Mouse (Mus musculus) spleen, adult 2 months (tissue): ENCODE results near the gene Akap10.

Source experiments
- CTCF ChIP-seq: fragments of 200-500 bp; IDR thresholded peaks from 2 replicates; pipeline ENCODE4 v1.5.1; 2011; ENCODE audit warnings: mild to moderate bottlenecking, inconsistent platforms; ENCODE audit not compliant: insufficient read depth, insufficient read length, insufficient replicate concordance; ENCODE audit errors: extremely low read depth
- POLR2A ChIP-seq: fragments of 200-500 bp; IDR thresholded peaks from 2 replicates; pipeline ENCODE4 v1.6.1; 2011; ENCODE audit warnings: low read depth, low read length, inconsistent platforms

- TF ChIP-seq CTCF = no peak
- TF ChIP-seq POLR2A = no peak
Measured at GRCm38 (mm10) chr11:61937761-61938160, 7.7 kb upstream of the Akap10 start.
